Mouse (Mus musculus): ENCODE data around the gene Slc26a1.

DNA sequence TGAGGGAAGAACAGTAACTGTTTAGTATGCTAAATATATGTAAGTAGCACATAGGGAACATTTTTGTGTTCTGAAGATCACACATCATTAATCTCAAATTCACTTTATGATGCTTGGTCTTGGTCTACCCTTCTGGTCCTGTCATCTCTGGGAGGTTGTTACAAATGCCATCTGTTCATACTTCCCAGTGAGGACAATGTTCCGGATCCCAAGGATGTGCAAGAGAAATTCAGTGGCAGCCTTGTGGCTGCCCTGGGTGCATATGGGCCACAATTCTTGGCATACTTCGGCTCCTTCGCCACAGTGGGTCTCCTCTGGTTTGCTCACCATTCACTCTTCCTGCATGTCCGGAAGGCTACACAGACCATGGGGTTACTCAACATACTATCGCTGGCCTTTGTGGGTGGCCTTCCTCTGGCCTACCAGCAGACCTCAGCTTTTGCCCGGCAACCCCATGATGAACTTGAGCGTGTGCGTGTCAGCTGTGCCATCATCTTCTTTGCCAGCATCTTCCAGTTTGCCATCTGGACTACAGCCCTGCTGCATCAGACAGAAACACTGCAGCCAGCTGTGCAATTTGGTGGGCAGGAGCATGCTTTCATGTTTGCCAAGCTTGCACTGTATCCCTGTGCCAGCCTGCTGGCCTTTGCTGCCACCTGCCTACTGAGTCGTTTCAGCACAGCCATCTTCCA lies 29.6 kb downstream of the Slc26a1 start:
- TF ChIP-seq CTCF (IDR thresholded peaks at IDR 0.05; ENCODE audit: extremely low read depth, insufficient read length, insufficient replicate concordance, low read depth, low read length) (no peak), POLR2A (IDR thresholded peaks at IDR 0.05; ENCODE audit: low read depth, low read length) (no peak)

All from small intestine, adult 2 months (tissue).